Mouse (Mus musculus) lung, postnatal 36 days (tissue): Measurements from ENCODE around the gene Casc3.

ENCODE experiments used
- DNase-seq: peaks from one replicate; pipeline ENCODE4 v3.0.0; 2022; ENCODE audit warnings: mixed read lengths

The Casc3 gene

DNA sequence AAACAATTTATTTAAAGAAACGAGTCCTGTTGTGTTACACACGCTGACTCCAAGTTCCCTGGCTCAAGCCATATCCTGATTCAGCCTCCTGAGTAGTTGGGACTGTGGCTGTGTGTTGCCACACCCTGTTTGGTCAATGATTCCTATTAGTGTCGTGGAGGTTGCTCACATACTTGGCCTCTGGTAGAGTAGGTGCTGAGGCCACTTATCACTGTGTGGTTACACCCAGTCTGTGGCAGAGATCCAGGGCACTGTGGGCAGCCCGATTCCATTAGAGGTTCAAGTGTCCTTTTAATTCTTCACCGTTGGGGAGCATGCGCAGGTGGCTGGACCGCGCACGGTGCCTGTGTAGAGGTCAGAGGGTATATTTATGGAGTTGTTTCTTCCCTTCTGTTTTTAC lies 69.2 kb downstream of the Casc3 start:
- peak; percentile 95 for DNase-seq

- no peak for DNase-seq
Measured at GRCm38 (mm10) chr11:98877001-98877400, 72.3 kb downstream of the Casc3 start.
